Mouse (Mus musculus) neutrophil, adult 59 days (primary cell): ENCODE results near the gene Sel1l. TPM values are rescaled to one million over a fixed set of nuclear protein-coding genes. Genes with fewer than 3 reads are reported as not detected.

Experiments
- total RNA-seq, 2 experiments: library from RNA; stranded (reverse); gene quantifications; 1 replicate in 1 of 2; 2 replicates in 1 of 2; pipeline ENCODE4 v1.2.4; 2023

The Sel1l gene
- total RNA-seq = 10 to 100 TPM; 52.4 to 58.4 TPM

GRCm38 (mm10) chr12:91849045-91849467 is at the start of gene Sel1l:
Sel1l (minus strand) TSS chr12:91849157.

DNA sequence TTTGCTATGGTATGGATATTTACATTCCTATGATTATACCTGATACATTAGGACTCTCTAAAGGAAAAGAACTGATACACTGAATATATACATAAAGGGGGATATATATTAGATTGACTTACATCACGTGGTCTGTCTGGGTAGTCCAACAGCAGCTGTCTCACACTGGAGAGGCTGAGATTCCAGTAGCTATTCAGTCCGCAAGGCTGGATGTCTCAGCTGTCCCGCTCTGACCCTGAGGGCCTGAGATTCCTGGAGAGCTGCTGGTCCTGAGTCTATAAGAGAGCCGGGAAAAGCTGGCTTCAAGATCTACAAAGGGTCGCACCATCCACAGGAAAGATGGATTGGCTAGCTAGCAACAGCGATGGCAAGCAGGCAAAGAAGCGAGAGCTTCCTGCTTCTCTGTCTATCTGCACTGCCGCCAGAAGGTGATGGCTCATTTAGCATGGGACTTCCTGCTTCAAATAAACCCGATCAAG is 61.0 kb downstream of the Sel1l start, which contains the start of gene Ston2:
Gene Ston2, minus strand, starts transcription at position 429 of the 479 bp plus-strand sequence.

Other genes with a start within 250 kb of the Sel1l start
- gene Ston2, start 60.8 kb downstream of the Sel1l start, total RNA-seq = 10 to 100 TPM; 13.7 to 17.5 TPM